Mouse (Mus musculus) liver, embryonic 14.5 days (tissue): Measurements from ENCODE around the gene Apob.

Experiments
- CTCF ChIP-seq: IDR thresholded peaks from 2 replicates; pipeline ENCODE4 v1.5.1; 2016; ENCODE audit warnings: antibody characterized with exemption, low read depth, control low read depth
- EP300 ChIP-seq: IDR thresholded peaks from 2 replicates; pipeline ENCODE4 v1.6.1; 2016; ENCODE audit warnings: antibody characterized with exemption, low read depth

DNA sequence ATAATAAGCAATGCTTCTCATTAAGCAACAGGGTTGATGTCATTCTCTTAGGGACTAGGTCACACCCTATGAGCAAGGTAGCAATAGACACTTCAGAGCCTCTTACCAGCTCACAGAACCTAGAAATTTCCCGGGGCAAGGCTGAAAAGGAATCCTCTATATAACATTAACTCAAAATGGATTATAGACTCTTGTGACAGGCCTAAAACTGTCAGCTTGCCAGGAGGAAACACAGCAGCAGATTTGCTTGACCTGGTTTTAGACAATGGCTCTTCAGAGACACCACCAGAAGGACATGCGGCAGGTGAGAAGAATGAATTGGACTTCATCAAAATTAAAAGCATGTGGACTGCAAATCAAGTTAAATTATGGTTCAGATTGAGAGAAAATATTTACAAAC is 7.1 kb upstream of the Apob start:
- TF ChIP-seq CTCF (no peak), EP300 (no peak)
